Mouse (Mus musculus) C2C12 (cell line): ENCODE results near the gene Sycp3.

Experiments
- CEBPB ChIP-seq: IDR thresholded peaks from one replicate; pipeline ENCODE4 v1.6.1; 2011; ENCODE audit warnings: low read depth, mild to moderate bottlenecking, control low read depth, moderate library complexity
- CTCF ChIP-seq: IDR thresholded peaks from one replicate; pipeline ENCODE4 v1.5.1; 2011; ENCODE audit not compliant: control insufficient read depth, insufficient read depth, insufficient read length
- MAX ChIP-seq: IDR thresholded peaks from one replicate; pipeline ENCODE4 v1.6.1; 2011; ENCODE audit warnings: mild to moderate bottlenecking, control low read depth

DNA sequence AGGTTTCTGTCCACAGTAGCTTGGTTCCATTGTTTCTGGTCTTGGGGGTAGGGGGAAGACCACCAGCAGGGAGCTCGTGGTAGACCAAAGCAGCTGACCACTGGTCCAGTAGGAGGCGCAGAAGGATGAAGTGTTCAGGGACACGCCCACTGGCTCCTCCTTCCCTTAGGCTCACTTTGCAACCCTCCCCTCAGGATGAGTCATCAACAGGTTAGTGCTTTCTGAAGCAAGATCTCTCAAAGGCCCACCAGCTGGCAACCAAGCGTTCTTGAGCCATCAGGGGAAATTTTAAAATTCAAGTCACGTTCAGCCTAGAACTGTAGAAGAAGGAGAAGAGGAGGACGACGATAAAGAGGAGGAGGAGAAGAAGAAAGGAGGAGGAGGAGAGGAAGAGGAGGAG lies 32.3 kb downstream of the Sycp3 start:
- TF ChIP-seq CTCF (no peak), MAX (no peak), CEBPB (no peak)
